Mouse (Mus musculus) adrenal gland, adult 8-10 months (tissue): ENCODE measurements around the gene Gm10057. TPM values are rescaled to one million over a fixed set of nuclear protein-coding genes. Genes with fewer than 3 reads are reported as not detected.
"Not testable (repeated sequence)": the region's sequence is repeated elsewhere in the genome, so short reads cannot be mapped to it uniquely, and the experiment has no call there.

Experiments used
- DNase-seq: peaks from one replicate; pipeline ENCODE4 v3.0.0; 2022
- total RNA-seq, 4 experiments: library from RNA; stranded (reverse); gene quantifications; 2 replicates each; pipeline ENCODE4 v1.2.4; 2022

The Gm10057 gene
- total RNA-seq = not detected

DNA sequence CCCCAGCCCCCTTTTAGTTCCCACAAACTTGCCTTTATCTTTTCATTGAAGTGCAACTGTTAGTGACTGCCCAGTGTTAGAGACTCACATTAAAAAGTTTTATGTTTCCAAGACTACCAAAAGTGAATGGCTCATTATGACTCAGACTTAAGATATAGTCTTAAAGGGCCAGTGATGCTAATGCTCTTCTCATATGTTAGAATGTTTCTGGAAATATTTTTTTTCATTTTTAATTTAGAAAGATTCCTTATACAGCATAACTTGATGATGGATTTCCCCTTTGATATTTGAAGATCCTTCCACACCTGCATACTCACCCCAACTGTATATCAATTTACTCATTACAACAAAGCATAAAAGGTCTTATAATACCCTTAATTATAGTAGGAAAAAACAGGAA, at the start of gene Gm10057:
Gene Gm10057, minus strand, starts transcription at position 101 of the 400 bp plus-strand sequence.
- DNase-seq = not testable (repeated sequence)

DNA sequence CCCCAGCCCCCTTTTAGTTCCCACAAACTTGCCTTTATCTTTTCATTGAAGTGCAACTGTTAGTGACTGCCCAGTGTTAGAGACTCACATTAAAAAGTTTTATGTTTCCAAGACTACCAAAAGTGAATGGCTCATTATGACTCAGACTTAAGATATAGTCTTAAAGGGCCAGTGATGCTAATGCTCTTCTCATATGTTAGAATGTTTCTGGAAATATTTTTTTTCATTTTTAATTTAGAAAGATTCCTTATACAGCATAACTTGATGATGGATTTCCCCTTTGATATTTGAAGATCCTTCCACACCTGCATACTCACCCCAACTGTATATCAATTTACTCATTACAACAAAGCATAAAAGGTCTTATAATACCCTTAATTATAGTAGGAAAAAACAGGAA, 21.1 kb downstream of the Gm10057 start, which contains the start of gene 4921511M17Rik:
Gene 4921511M17Rik, minus strand, starts transcription at position 101 of the 400 bp plus-strand sequence.
- not testable (repeated sequence) for DNase-seq

DNA sequence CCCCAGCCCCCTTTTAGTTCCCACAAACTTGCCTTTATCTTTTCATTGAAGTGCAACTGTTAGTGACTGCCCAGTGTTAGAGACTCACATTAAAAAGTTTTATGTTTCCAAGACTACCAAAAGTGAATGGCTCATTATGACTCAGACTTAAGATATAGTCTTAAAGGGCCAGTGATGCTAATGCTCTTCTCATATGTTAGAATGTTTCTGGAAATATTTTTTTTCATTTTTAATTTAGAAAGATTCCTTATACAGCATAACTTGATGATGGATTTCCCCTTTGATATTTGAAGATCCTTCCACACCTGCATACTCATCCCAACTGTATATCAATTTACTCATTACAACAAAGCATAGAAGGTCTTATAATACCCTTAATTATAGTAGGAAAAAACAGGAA, 42.3 kb downstream of the Gm10057 start, which contains the start of gene Samt1:
Gene Samt1, minus strand, starts transcription at position 101 of the 400 bp plus-strand sequence.
- DNase-seq = not testable (repeated sequence)

Other genes starting within 250 kb of the Gm10057 start
- 1 to 10 TPM in 3 of 4 experiments, under 1 TPM in 1; 0.43 to 1.4 (median 1.2) TPM for gene Spin2c, start 222.8 kb downstream of the Gm10057 start, total RNA-seq
- not detected for gene Samt1, start 42.4 kb downstream of the Gm10057 start, total RNA-seq
- not detected for gene 4921511M17Rik, start 21.2 kb downstream of the Gm10057 start, total RNA-seq
- not detected for gene Gm15140, start 65.6 kb upstream of the Gm10057 start, total RNA-seq